Mouse (Mus musculus): ENCODE results near the gene Gmip.

The Gmip gene

DNA sequence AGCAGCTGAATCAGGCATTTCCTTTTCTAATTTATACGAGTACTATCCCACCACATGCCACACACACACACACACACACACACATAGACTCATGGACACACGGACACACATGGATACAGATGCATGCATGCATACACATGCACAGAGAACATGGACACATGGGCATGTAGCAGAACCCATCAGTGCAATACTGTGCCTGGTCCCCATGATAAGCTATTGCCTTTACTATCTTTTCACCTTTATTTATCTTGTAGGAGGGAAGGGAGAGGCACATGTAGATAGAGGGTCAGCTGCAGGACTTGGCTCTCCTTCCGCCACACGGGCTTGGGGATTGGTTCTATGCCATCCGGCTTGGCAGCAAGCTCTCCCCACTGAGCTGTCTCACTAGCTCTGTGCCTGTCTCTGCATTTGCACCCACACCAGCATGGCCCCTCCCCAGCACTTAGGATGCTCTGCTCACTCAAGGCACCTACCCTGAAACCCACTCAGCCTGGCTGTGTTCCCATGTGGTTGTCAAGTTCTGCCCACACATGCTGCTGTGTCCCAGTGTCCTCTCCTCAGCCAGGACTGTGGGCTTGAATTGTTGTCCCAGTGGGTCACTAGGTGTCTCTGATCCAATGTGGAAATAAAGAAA lies 55.0 kb downstream of the Gmip start:
- in situ Hi-C loops (cut with MboI): no loop called here

DNA sequence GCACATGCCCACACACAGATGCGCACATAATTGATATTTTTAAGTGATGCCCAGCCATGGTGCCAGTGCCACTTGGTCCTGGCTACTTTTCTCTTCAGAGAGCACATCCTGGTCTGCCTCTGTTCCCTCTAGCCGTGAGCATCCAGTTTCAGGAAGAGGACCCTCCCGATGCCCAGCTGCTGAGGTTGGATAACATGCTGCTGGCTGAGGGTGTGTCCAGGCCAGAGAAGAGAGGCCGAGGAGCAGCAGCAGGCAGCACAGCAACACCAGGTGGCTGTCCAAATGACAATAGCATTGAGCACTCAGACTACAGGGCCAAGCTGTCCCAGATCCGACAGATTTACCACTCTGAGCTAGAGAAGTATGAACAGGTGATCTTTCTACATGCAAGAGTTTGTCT lies 55.7 kb downstream of the Gmip start:
- in situ Hi-C loops (cut with MboI): no loop called here

DNA sequence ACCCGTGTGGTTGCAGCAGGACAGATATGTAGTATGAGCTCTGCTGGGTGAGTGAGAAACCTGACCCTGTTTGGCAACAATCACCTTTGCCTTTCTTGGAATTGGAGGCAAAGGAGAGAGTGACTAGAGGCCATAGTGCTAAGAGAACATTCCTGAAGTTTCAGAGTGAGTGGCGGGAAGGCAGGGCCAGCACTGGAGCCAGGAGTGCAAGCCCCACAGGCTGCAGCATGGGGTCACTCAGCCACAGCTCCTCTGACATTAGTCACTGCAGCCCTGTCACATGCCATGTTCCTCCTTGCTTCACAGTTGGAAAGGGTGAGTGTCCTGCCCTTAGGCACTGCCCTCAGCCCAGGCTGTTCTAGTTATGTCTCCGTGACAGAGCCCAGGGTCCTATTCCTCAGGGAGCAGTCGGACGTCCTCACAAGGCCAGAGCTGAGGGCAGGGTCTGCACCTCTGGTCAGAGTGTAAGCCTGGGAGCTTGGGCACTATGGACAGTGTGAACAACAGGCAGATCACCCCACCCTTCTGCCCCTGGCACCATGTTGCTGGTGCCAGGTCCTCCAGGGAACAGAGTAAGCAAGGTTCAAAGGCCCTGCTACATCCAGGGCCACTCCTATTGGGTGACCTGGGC lies 59.3 kb downstream of the Gmip start:
- in situ Hi-C loops (cut with MboI): no loop called here

- in situ Hi-C loops (cut with MboI): no loop called here
Observed at GRCm38 (mm10) chr8:69870003-69870765, 61.7 kb downstream of the Gmip start.

DNA sequence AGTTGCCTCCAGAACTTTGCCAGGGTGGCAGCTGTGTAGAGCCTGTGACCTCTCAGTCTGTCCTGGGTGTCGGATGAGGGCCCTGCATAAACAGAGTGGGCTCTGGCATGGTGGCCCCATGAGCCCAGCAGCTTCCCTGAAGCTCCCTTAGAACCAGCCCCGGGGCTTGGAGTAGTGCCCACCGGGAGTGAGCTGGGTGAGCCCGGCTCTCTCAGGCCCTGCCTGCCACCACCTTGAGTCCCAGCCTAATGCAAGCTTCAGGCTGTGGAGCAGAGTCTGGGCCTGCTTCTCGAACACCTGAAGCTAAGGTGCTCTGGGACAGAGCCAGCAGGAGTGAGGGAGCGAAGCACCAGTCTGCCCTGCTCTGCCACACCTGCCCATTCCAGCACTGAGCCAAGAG lies 62.4 kb downstream of the Gmip start:
- in situ Hi-C loops (cut with MboI): no loop called here
